10 mouse cellular contexts compared by ENCODE assay signal in the genomic region with DNA sequence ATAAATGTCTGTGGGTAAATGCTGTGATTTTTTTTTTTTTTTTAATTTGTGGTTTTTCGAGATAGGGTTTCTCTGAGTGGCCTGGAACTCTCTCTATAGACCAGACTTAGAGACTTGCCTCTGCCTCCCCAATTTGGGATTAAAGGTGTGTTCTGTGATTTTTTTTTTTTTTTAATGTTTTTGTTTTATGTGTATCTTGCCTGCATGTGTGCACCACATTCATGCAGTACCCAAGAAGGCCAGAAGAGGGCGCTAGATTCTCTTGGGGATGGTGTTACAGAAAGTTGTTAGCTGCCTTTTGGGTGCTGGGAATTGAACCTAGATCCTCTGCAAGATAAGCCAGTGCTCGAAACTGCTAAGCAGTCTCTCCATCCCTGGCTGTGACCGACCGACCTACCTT. TPM values are rescaled to one million over a fixed set of nuclear protein-coding genes. Genes with fewer than 3 reads are reported as not detected.
DNase-seq lines count a peak whose midpoint lies in the region; ATAC-seq and TF ChIP-seq lines count a peak whose summit lies in the region.
"Had no signal": no experiment of that assay in that cellular context is flagged by ENCODE, and none has a peak within 500 bp of the region (broad histone marks: within the 10 kb centered on the region; RNA-seq: fewer than 3 reads in every experiment).

No protein-coding gene starts in this region.

- no peak for ATAC-seq in erythroid progenitor cell, adult 5-6 weeks (replicated peaks; ENCODE audit: low FRiP score, poor library complexity, severe bottlenecking)
- ATAC-seq: inflammation-experienced regulatory T-cells, adult 6 months had no signal

- TF ChIP-seq CTCF in brain, embryonic 14.5 days (IDR thresholded peaks at IDR 0.05; ENCODE audit: borderline replicate concordance, extremely low read depth, insufficient read depth, insufficient read length): peak; percentile 52; the same call in 1 of the 2 replicates

- no peak for TF ChIP-seq POLR2A in brain, embryonic 14.5 days (IDR thresholded peaks at IDR 0.05; ENCODE audit: borderline replicate concordance, extremely low read depth, insufficient read depth, insufficient read length, poor library complexity, severe bottlenecking)

- DNase-seq in kidney, postnatal 10 days: peak; percentile 52
- no peak for DNase-seq in kidney, adult 11 months
- DNase-seq in B cell, adult 2 months: peak; percentile 79
- DNase-seq in CD4-positive helper T cell, adult 2 months (ENCODE audit: low read depth, low spot score): peak; percentile 60
- DNase-seq in brain, embryonic 14.5 days (ENCODE audit: low read depth): no peak
- DNase-seq in layer of hippocampus, postnatal 25 days (ENCODE audit: extremely low spot score in 1 of 2, low spot score in 1 of 2): no peak
- DNase-seq: cerebellum, postnatal 36 days; retina, postnatal 1 day had no signal

RNA-seq across cellular contexts. Expression of a gene that starts 10.1 kb away (rescaled TPM):
- polyA plus RNA-seq in brain, embryonic 14.5 days (2012; rRNA removed): 94.4 and 171 TPM in 2 replicates
- 19.1 and 26.4 TPM in 2 replicates for total RNA-seq in erythroid progenitor cell, adult 5-6 weeks (2015; ENCODE audit: low replicate concordance)
- 11.1 and 25.3 TPM in 2 replicates for total RNA-seq in erythroid progenitor cell, adult 5-6 weeks (2017; ENCODE audit: low replicate concordance)
- total RNA-seq in layer of hippocampus, postnatal 25 days (2021): 100 to 1,000 TPM; 248 to 275 TPM

Comparison
In these comparisons a context has a peak if more than half of its experiments do, and no peak if none do; other contexts are left out.
1. DNase-seq: peak in kidney, postnatal 10 days (single experiment), B cell, adult 2 months (2 of 2) and CD4-positive helper T cell, adult 2 months (single experiment); none in kidney, adult 11 months (single experiment), brain, embryonic 14.5 days (single experiment) and layer of hippocampus, postnatal 25 days (0 of 2).
2. RNA of a gene that starts 10.1 kb away (total RNA-seq): 248 to 275 TPM in layer of hippocampus, postnatal 25 days; 11.1 to 26.4 TPM in erythroid progenitor cell, adult 5-6 weeks; every median in the first group is over 4 times any median in the second.